Mouse (Mus musculus) naive thymus-derived CD4-positive, alpha-beta T cell, adult 2 months (primary cell): ENCODE data around the gene Tspo2.

Experiments used
- DNase-seq: peaks from one replicate; pipeline ENCODE4 v3.0.0-alpha.2; 2011; ENCODE audit warnings: low read depth

Tspo2 gene

GRCm38 (mm10) chr17:48417521-48417920, 33.8 kb downstream of the Tspo2 start:
- DNase-seq, result no peak

GRCm38 (mm10) chr17:48416425-48417195, 34.7 kb downstream of the Tspo2 start:
- peak; percentile 79 for DNase-seq

GRCm38 (mm10) chr17:48416011-48416410, 35.3 kb downstream of the Tspo2 start:
- no peak for DNase-seq

- DNase-seq, result peak; percentile 66
Measured at GRCm38 (mm10) chr17:48411241-48411640, 40.1 kb downstream of the Tspo2 start.

GRCm38 (mm10) chr17:48410299-48410785, 41.0 kb downstream of the Tspo2 start:
- DNase-seq, result no peak

- peak; percentile 100 for DNase-seq
Measured at GRCm38 (mm10) chr17:48409380-48410298, 41.7 kb downstream of the Tspo2 start, which contains the start of the genes Nfya and Oard1. Gene Nfya (minus strand): TSS chr17:48409906. Gene Oard1 (plus strand): TSS chr17:48410014.

DNA sequence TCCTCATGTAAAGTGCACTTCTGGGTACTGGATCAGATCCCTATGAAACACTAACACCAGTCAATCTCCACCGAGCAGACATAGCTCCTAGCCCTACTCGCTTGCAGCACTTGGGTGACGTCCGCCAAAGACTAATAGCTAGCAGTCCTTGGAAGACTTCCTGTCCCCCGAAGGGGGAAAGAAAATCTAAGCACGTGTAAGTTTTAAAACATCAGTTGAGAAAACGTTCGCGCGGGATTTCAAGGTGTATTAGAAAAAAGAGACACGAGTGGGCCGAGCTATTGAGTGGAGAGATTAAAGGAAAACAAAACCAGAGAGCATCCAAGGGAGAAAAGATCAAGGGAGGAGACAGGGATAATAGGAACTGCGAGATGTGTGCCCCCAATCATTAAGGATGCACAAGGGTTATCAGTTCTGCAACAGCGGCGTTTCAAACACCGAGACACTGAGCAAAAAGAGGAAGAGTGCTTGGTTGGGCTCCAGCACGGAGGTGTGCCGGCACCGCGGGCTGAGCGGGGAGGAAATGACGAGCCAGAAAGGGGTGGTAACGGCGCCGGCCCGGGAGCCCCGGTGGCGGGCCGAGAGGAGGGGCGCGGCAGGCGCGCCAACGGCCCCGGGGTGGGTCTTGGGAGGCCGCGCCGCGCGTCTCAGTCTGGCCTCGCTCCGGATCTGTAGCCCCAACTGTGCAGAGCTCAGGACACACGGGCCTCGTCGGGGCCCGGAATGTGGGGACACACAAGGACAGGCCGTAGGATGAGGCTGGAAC, 42.6 kb downstream of the Tspo2 start:
- peak; percentile 84 for DNase-seq

GRCm38 (mm10) chr17:48407910-48408525, 43.3 kb downstream of the Tspo2 start:
- DNase-seq, result no peak

GRCm38 (mm10) chr17:48407154-48407553, 44.2 kb downstream of the Tspo2 start:
- DNase-seq, result no peak

- DNase-seq, result no peak
Measured at GRCm38 (mm10) chr17:48404706-48405105, 46.6 kb downstream of the Tspo2 start.

GRCm38 (mm10) chr17:48403848-48404247, 47.5 kb downstream of the Tspo2 start:
- DNase-seq, result no peak

GRCm38 (mm10) chr17:48402751-48403150, 48.6 kb downstream of the Tspo2 start:
- no peak for DNase-seq

GRCm38 (mm10) chr17:48401710-48402109, 49.6 kb downstream of the Tspo2 start:
- no peak for DNase-seq
